Mouse (Mus musculus): ENCODE results near the gene Chkb. TPM values are rescaled to one million over a fixed set of nuclear protein-coding genes. Genes with fewer than 3 reads are reported as not detected.
"Not testable (repeated sequence)": the region's sequence is repeated elsewhere in the genome, so short reads cannot be mapped to it uniquely, and the experiment has no call there.

The Chkb gene
- polyA plus RNA-seq, 1 experiment from 2014 or later = 95.2 TPM

DNA sequence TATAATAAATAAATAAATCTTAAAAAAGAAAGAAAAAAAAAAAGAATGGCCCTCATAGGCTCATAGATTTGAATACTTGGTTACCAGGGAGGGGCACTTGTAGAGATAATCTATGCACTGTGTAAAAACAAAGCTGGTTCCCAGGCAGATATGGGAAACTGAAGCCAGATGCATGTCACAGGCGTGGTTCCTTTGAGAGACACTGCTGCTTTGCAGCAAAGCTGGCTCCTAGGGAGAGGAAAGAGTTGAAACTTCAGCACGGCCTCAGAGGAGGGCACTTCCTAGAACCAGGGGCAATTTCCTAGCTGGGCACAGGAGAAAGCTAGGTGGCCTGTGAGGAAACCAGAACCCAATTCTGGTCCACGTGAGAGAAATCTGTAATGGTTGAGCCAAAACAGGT is 4.4 kb upstream of the Chkb start:
- H3K4me3 ChIP-seq (ENCODE audit: low read depth, low read length) = no peak overlapping the region
- H3K27me3 ChIP-seq (ENCODE audit: control insufficient read depth, insufficient read depth, low read depth, low read length) = no peaks in the 10 kb centered on the region
- no peak for ATAC-seq
- 73% methylated on average over 3 of the region's 3 CpGs for WGBS
- no peak overlapping the region for H3K4me2 ChIP-seq (ENCODE audit: low read length)
- peaks cover 2% of the 10 kb centered on the region for H3K4me1 ChIP-seq (ENCODE audit: control insufficient read depth, insufficient read depth, low read length)
- H3K9ac ChIP-seq (ENCODE audit: low read depth, low read length) = no peak overlapping the region
- no peak overlapping the region for H3K27ac ChIP-seq (ENCODE audit: low read length)
- H3K9me3 ChIP-seq (replicated peaks; ENCODE audit: control insufficient read depth, low read length, poor library complexity, severe bottlenecking) = no peaks in the 10 kb centered on the region
- H3K36me3 ChIP-seq (ENCODE audit: control insufficient read depth, insufficient read depth, low read length) = no peaks in the 10 kb centered on the region

DNA sequence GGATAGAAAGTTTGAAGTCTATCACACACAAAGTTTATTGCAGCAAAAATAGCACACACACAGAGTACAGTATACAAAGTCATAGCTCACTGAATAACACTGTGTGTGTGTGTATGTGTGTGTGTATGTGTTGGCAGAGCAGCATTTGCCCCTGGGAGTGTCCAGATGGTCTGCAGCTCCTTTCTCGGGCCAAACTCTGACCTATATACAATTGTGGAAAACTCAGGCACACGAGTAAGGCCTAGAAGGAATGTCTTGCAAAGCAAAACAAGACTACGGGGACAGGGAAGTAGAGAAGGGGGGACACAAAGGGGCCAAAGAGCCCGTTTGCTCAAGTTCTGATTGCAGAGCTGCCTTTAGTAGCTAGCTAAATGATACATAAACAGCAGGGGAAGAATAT is 3.2 kb upstream of the Chkb start:
- Histone ChIP-seq H3K27me3 (ENCODE audit: control insufficient read depth, insufficient read depth, low read depth, low read length) (no peaks in the 10 kb centered on the region), H3K36me3 (ENCODE audit: control insufficient read depth, insufficient read depth, low read length) (no peaks in the 10 kb centered on the region), H3K4me2 (ENCODE audit: low read length) (no peak overlapping the region), H3K27ac (ENCODE audit: low read length) (no peak overlapping the region), H3K4me1 (ENCODE audit: control insufficient read depth, insufficient read depth, low read length) (peaks cover 11% of the 10 kb centered on the region), H3K9me3 (replicated peaks; ENCODE audit: control insufficient read depth, low read length, poor library complexity, severe bottlenecking) (no peaks in the 10 kb centered on the region), H3K9ac (ENCODE audit: low read depth, low read length) (no peak overlapping the region), H3K4me3 (ENCODE audit: low read depth, low read length) (no peak overlapping the region)
- WGBS = 72% methylated on average over 4 of the region's 4 CpGs
- no peak for ATAC-seq

DNA sequence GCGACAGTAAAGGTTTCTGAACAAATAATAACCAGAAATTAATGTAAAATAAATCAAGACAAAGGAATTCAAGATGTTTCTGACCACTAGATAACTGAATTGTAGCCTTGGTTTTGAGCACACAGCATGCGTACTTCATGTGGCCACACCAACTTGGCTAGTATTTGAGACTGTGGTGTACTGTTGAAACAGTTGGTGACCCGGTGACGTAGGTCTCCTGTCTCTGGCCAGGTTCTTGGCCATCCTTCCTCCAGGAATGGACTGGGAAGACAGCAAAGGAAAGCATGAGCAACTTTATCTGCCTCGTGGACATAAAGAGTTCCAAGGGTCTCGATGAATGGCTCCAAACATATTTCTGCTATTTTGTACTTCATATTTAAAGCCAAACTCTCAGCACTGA is 2.1 kb upstream of the Chkb start:
- no peak overlapping the region for H3K4me3 ChIP-seq (ENCODE audit: low read depth, low read length)
- H3K27me3 ChIP-seq (ENCODE audit: control insufficient read depth, insufficient read depth, low read depth, low read length) = no peaks in the 10 kb centered on the region
- no peak overlapping the region for H3K4me2 ChIP-seq (ENCODE audit: low read length)
- no peaks in the 10 kb centered on the region for H3K9me3 ChIP-seq (replicated peaks; ENCODE audit: control insufficient read depth, low read length, poor library complexity, severe bottlenecking)
- no peak overlapping the region for H3K27ac ChIP-seq (ENCODE audit: low read length)
- H3K9ac ChIP-seq (ENCODE audit: low read depth, low read length) = no peak overlapping the region
- H3K36me3 ChIP-seq (ENCODE audit: control insufficient read depth, insufficient read depth, low read length) = peaks cover 6% of the 10 kb centered on the region
- WGBS = 95% methylated on average over 6 of the region's 6 CpGs
- H3K4me1 ChIP-seq (ENCODE audit: control insufficient read depth, insufficient read depth, low read length) = peaks cover 11% of the 10 kb centered on the region
- ATAC-seq = no peak

DNA sequence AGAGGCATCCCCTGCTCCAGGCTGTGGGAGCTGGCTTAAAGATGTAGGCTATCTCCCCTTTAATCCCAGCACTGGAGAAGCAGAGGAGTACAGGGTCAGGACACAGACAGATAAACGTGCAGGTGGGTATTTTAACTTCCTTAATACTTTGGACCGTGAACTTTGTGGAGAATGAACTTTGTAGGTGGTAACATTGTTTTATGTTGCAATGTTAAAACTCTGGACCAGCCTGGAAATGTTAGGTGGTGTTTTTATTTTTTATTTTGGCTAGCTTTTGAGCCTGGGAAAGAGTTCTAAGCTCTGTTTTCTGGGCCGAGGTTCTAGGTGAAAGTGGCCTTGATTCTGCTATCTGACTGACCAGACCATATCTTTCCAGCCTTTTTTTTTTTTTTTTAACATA is 1.6 kb upstream of the Chkb start:
- Histone ChIP-seq H3K27me3 (ENCODE audit: control insufficient read depth, insufficient read depth, low read depth, low read length) (no peaks in the 10 kb centered on the region), H3K36me3 (ENCODE audit: control insufficient read depth, insufficient read depth, low read length) (peaks cover 8% of the 10 kb centered on the region), H3K27ac (ENCODE audit: low read length) (no peak overlapping the region), H3K4me2 (ENCODE audit: low read length) (no peak overlapping the region), H3K9ac (ENCODE audit: low read depth, low read length) (0 out of 2 replicates have a peak overlapping the region, but pooled peaks have one; percentile 28), H3K9me3 (replicated peaks; ENCODE audit: control insufficient read depth, low read length, poor library complexity, severe bottlenecking) (no peaks in the 10 kb centered on the region), H3K4me3 (ENCODE audit: low read depth, low read length) (no peak overlapping the region), H3K4me1 (ENCODE audit: control insufficient read depth, insufficient read depth, low read length) (peaks cover 11% of the 10 kb centered on the region)
- 88% methylated on average over 3 of the region's 3 CpGs for WGBS
- ATAC-seq = no peak

DNA sequence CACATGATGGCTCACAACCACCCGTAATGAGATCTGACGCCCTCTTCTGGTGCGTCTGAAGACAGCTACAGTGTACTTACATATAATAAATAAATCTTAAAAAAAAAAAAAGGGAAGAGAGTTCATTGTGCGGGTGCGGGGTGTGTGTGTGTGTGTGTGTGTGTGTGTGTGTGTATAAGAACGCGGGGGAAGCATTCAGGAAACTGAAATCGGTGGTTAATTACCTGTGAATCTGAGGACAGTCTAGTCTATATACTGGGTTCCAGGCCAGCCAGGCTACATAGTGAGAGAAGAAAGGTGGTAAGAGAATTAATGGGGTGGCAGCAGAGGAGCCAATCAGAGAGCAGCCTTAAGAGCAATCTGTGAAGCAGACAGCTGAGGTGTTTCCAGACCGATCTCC is 1.1 kb upstream of the Chkb start:
- ATAC-seq; H3K4me3 ChIP-seq (ENCODE audit: low read depth, low read length); H3K27ac ChIP-seq (ENCODE audit: low read length); H3K36me3 ChIP-seq (ENCODE audit: control insufficient read depth, insufficient read depth, low read length); H3K9me3 ChIP-seq (replicated peaks; ENCODE audit: control insufficient read depth, low read length, poor library complexity, severe bottlenecking); H3K4me2 ChIP-seq (ENCODE audit: low read length); H3K9ac ChIP-seq (ENCODE audit: low read depth, low read length); H3K27me3 ChIP-seq (ENCODE audit: control insufficient read depth, insufficient read depth, low read depth, low read length): not testable (repeated sequence)
- H3K4me1 ChIP-seq (ENCODE audit: control insufficient read depth, insufficient read depth, low read length) = peaks cover 11% of the 10 kb centered on the region
- WGBS = 89% methylated on average over 6 of the region's 9 CpGs

DNA sequence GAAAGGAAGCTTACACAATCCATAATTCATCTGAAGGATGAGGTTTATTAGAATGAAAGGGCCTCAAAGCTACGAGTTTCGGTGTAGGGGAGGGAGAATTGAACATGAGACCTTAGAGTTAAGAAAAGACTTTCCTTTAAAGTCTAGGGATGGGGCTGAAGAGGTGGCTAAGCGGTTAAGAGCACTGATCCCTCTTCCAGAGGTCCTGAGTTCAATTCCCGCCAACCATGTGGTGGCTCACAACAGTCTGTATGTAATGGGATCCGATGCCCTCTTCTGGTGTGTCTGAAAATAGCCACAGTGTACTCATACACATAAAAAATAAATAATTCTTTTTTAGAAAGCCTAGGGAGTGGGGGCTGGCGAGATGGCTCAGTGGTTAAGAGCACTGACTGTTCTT is 633 bp upstream of the Chkb start:
- 41% methylated on average over 6 of the region's 6 CpGs for WGBS

DNA sequence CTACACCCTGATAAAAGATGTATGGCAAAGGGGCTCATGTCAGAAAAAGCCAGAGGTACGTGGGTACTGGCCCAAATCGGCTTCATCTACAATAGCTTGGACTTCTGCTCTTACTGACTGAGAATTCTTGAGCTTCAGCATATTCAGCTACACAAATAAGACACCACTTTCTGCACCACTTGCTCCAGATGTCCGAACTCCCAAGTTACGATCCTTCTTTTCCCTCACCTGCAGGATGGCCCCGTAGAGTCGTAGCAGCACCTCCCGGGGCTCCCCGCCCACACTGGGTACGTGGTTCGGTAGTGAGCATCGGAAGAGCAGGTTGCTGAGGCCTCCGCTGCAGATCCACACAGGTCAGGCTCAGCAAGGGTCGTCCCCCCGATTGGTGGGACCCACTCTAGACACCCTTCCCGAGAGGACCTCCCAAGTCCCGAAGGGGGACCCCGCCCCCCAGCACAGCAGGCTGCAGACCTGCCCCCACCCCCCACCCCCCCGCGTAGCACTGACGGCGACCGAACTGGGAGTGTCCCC is 822 bp downstream of the Chkb start:
- no peaks in the 10 kb centered on the region for H3K27me3 ChIP-seq (ENCODE audit: control insufficient read depth, insufficient read depth, low read depth, low read length)
- WGBS = 4% methylated on average over 22 of the region's 22 CpGs
- ATAC-seq = peak; percentile 62
- H3K4me3 ChIP-seq (ENCODE audit: low read depth, low read length) = peak overlapping the region; percentile 81
- peak overlapping the region; percentile 95 for H3K27ac ChIP-seq (ENCODE audit: low read length)
- peaks cover 13% of the 10 kb centered on the region for H3K36me3 ChIP-seq (ENCODE audit: control insufficient read depth, insufficient read depth, low read length)
- H3K4me2 ChIP-seq (ENCODE audit: low read length) = peak overlapping the region; percentile 93
- H3K9ac ChIP-seq (ENCODE audit: low read depth, low read length) = peak overlapping the region; percentile 78
- peaks cover 11% of the 10 kb centered on the region for H3K4me1 ChIP-seq (ENCODE audit: control insufficient read depth, insufficient read depth, low read length)
- H3K9me3 ChIP-seq (replicated peaks; ENCODE audit: control insufficient read depth, low read length, poor library complexity, severe bottlenecking) = no peaks in the 10 kb centered on the region

More for the DNA sequence above, 633 bp upstream of the Chkb start:
- Histone ChIP-seq H3K4me2 (ENCODE audit: low read length) (peak overlapping the region; percentile 93), H3K4me1 (ENCODE audit: control insufficient read depth, insufficient read depth, low read length) (peaks cover 11% of the 10 kb centered on the region), H3K36me3 (ENCODE audit: control insufficient read depth, insufficient read depth, low read length) (peaks cover 10% of the 10 kb centered on the region), H3K9me3 (replicated peaks; ENCODE audit: control insufficient read depth, low read length, poor library complexity, severe bottlenecking) (no peaks in the 10 kb centered on the region), H3K27me3 (ENCODE audit: control insufficient read depth, insufficient read depth, low read depth, low read length) (no peaks in the 10 kb centered on the region), H3K4me3 (ENCODE audit: low read depth, low read length) (peak overlapping the region; percentile 81), H3K9ac (ENCODE audit: low read depth, low read length) (peak overlapping the region; percentile 78), H3K27ac (ENCODE audit: low read length) (peak overlapping the region; percentile 95)
- no peak for ATAC-seq

DNA sequence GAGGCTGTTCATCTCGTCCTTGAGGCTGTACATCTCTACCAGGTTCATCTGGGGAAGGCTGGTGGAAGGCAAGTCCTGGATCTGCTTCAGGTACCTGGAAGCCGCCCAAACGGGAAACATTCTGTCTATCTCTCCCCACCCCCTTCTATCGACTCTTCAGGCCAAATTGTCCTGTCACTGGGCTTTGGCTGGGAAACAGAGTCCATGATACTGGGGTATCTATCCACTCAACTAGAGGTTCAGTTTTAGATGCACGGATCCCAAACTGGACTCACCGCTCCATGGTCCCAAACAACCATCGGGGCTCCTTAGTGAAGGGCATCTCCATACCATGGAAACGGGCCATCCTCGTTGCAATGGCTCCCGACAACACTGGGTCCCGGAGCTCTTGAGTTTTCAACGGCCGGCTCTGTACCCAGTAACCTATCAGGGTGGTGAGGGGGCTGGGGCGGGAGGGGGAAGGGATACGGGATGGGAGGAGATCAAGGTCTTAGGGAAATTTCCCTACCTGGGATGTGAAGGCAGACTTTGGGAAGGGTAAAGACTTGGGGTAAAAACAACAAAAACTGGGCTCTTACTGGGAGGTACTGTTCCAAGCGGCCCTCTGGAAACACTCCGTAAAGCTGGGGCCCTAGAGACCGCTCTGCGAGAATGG is 1.4 kb downstream of the Chkb start:
- peak overlapping the region; percentile 93 for H3K4me2 ChIP-seq (ENCODE audit: low read length)
- WGBS = 83% methylated on average over 19 of the region's 19 CpGs
- no peak for ATAC-seq
- peak overlapping the region; percentile 78 for H3K9ac ChIP-seq (ENCODE audit: low read depth, low read length)
- H3K27me3 ChIP-seq (ENCODE audit: control insufficient read depth, insufficient read depth, low read depth, low read length) = no peaks in the 10 kb centered on the region
- H3K9me3 ChIP-seq (replicated peaks; ENCODE audit: control insufficient read depth, low read length, poor library complexity, severe bottlenecking) = no peaks in the 10 kb centered on the region
- H3K36me3 ChIP-seq (ENCODE audit: control insufficient read depth, insufficient read depth, low read length) = peaks cover 13% of the 10 kb centered on the region
- H3K4me1 ChIP-seq (ENCODE audit: control insufficient read depth, insufficient read depth, low read length) = peaks cover 11% of the 10 kb centered on the region
- H3K4me3 ChIP-seq (ENCODE audit: low read depth, low read length) = peak overlapping the region; percentile 81
- H3K27ac ChIP-seq (ENCODE audit: low read length) = no peak overlapping the region

DNA sequence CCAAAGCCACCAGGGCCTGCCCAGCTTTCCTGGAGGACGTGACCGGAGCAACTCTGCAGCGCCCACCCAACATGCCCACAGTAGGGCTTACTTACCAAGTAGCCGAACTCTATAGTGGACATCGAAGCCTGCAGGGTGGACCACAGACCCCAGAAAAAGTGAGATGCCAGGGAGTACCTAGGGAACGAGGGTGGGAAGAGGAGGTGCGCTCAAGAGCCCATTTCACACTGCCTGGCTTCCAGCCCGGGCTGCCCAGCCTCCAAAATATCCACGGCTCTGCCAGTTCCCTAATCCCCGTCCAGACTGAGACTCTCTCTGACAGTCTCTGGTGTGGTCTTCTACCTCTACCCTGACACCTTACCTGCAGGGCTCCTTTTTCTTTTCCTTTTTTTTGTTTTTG is 3.0 kb downstream of the Chkb start:
- no peak for ATAC-seq
- no peaks in the 10 kb centered on the region for H3K27me3 ChIP-seq (ENCODE audit: control insufficient read depth, insufficient read depth, low read depth, low read length)
- H3K4me2 ChIP-seq (ENCODE audit: low read length) = no peak overlapping the region
- H3K9ac ChIP-seq (ENCODE audit: low read depth, low read length) = no peak overlapping the region
- H3K9me3 ChIP-seq (replicated peaks; ENCODE audit: control insufficient read depth, low read length, poor library complexity, severe bottlenecking) = no peaks in the 10 kb centered on the region
- H3K27ac ChIP-seq (ENCODE audit: low read length) = no peak overlapping the region
- peaks cover 11% of the 10 kb centered on the region for H3K4me1 ChIP-seq (ENCODE audit: control insufficient read depth, insufficient read depth, low read length)
- no peak overlapping the region for H3K4me3 ChIP-seq (ENCODE audit: low read depth, low read length)
- WGBS = 89% methylated on average over 10 of the region's 10 CpGs
- H3K36me3 ChIP-seq (ENCODE audit: control insufficient read depth, insufficient read depth, low read length) = peaks cover 15% of the 10 kb centered on the region

Measured in midbrain, embryonic 16.5 days (tissue).